Mouse (Mus musculus) liver, postnatal 0 days (tissue): ENCODE results near the gene Map1s.

Experiments used
- CTCF ChIP-seq: sonication (generic); IDR thresholded peaks from 2 replicates; pipeline ENCODE4 v1.5.1; 2016; ENCODE audit warnings: antibody characterized with exemption, low read depth
- EP300 ChIP-seq: IDR thresholded peaks from 2 replicates; pipeline ENCODE4 v1.6.1; 2016; ENCODE audit warnings: antibody characterized with exemption, low read depth, mild to moderate bottlenecking

- TF ChIP-seq EP300 (no peak; the same call in 1 of the 2 replicates), CTCF (peak; percentile 99)
These were observed 7.9 kb upstream of the Map1s start for GRCm38 (mm10) chr8:70897681-70898413.
